Mouse (Mus musculus) heart, postnatal 0 days (tissue): ENCODE results near the gene Cldn2.

Source experiments
- CTCF ChIP-seq: IDR thresholded peaks from 2 replicates; pipeline ENCODE4 v1.5.1; 2016; ENCODE audit warnings: antibody characterized with exemption, control low read depth, low read depth
- EP300 ChIP-seq: IDR thresholded peaks from 2 replicates; pipeline ENCODE4 v1.6.1; 2016; ENCODE audit warnings: antibody characterized with exemption, low read depth

GRCm38 (mm10) chrX:139800406-139800878 lies at the start of gene Cldn2:
- TF ChIP-seq CTCF: no peak
- TF ChIP-seq EP300: no peak
